Mouse (Mus musculus): Measurements from ENCODE around the gene Cdk18.

The Cdk18 gene

DNA sequence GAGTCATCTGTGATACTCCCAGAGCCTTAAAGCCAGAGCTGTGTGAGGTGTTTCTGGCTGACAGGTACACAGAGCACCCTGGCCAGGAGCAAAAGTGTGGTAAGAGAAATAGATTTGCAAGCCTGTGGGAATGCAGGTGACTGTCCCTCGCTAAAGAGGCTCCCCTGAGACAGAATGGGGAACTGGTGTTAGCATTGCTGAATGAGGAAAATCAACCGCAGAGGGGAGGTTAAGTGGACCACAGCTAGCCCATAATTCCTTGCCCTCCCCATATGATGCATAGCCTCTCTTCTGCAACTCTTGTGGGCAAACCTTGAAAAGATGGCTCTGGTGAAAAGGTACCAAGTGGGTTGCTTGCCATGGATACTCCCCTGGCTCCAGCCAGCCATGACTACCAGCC, 9.9 kb upstream of the Cdk18 start:
- no peak for DNase-seq

- DNase-seq = no peak
Observed at GRCm38 (mm10) chr1:132145973-132146685, 6.6 kb upstream of the Cdk18 start.

GRCm38 (mm10) chr1:132144837-132145236, 5.4 kb upstream of the Cdk18 start:
- DNase-seq = no peak

- peak; percentile 49 for DNase-seq
Observed at GRCm38 (mm10) chr1:132144223-132144622, 4.7 kb upstream of the Cdk18 start.

DNA sequence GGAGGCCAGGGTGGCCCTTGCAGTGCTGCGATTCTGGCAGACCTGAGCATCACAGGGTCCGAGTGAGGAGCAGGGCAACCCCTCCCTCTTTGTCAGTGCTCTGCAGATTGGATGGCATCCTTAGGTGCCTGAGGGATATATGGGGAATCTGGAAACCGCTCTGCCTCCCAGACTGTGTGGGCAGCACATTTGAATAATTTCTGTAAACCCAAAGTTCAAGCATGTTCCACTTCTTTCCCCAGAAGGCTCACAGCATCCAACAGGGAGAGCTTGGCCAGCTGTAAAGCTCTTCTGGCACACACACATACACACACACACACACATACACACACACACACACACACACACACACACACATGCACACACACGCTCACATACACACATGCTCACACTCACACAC, 4.2 kb upstream of the Cdk18 start:
- no peak for DNase-seq

DNA sequence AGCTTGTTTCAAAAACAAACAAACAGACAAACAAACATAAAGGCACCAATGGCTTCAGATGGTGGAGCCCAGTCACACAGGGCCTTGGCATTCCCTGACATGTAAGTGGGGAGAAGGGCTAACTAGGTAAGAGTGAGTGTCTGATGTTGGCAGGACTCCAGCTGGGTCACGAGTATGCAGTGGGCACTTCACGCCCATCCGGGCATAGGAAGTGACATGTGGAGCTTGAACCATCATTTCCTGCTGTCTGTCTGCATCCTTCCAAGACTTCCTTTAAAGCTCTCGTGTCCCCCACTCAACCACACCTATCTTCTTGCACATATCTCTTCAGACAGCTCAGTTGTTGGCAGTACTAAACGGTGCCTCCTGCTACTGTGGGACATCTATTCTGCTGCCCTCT, 3.6 kb upstream of the Cdk18 start:
- no peak for DNase-seq

DNA sequence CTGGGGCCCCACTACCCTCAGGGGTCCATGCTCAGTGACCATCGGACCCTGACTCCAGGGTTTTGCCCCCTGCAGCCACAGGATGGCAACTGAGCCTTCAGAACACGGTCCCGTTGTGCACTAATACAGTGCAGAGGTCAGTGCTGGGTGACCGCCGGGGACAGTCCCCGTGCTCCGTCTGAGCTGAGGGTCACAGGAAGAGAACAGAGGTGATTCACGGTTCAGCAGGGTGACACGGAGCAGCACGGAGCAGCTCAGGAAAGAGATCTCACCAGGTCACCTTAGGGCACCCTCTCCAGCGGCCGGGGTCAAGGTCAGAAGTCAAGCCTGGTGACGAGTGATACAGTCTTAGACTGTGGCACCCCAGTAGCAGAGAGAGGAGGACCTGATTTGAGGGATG, 2.3 kb upstream of the Cdk18 start:
- DNase-seq = no peak

DNA sequence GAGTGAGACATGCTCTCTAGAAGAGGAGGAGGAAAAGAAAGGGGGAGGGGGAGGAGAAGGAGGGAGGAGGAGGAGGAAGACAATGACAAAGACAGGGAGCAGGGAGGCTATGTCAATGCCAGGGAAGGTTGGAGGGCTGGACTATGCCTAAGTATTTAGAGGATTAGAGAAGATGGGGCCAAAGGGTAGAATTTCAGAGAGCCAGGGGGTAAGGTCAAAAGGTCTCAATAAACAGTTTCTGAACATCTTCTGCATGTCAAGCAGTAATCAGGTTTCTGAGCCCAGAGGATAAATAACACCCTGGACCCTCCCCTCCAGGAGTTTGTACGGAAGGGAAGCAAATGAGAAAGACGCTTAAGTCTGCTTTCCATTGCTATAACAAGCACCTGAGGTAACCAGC, 1.7 kb upstream of the Cdk18 start:
- no peak for DNase-seq

DNA sequence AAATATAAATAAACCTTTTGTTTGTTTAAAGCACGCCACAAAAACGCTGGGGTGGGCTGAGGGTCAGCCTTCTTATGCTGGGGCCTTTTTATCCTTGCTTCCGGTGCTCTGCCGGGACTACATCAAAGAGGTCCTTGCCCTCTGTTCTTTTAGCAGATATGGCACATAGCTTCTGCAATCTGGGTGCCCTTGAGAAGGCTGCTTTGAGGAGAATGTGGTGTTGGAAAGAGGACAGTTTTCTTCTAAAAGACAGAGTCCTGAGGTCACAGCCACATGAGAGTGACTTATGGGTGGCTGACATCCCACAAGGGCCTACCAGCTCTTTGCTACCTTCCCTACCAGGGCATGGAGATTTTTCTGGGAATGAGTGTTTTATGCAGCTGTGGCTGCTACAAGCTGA, 1.1 kb upstream of the Cdk18 start:
- no peak for DNase-seq

DNA sequence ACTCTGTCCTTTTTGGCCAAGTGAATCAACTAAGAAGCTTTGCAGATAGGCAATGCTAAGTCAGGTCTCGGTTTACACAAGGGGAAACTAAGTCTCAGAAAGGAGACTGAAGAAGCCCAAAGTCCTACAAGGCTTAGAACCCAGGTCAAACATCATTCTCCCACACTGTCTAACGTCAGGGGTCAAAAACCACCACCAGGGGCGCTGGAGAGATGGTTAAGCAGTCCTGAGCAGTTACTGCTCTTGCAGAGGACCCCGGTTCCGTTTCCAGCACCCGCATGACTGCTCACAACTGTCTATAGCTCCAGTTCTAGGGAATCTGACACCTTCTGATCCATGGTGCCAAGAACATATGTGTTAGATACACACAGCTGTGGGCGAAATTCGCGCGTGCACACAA, 687 bp upstream of the Cdk18 start:
- peak; percentile 60 for DNase-seq

DNA sequence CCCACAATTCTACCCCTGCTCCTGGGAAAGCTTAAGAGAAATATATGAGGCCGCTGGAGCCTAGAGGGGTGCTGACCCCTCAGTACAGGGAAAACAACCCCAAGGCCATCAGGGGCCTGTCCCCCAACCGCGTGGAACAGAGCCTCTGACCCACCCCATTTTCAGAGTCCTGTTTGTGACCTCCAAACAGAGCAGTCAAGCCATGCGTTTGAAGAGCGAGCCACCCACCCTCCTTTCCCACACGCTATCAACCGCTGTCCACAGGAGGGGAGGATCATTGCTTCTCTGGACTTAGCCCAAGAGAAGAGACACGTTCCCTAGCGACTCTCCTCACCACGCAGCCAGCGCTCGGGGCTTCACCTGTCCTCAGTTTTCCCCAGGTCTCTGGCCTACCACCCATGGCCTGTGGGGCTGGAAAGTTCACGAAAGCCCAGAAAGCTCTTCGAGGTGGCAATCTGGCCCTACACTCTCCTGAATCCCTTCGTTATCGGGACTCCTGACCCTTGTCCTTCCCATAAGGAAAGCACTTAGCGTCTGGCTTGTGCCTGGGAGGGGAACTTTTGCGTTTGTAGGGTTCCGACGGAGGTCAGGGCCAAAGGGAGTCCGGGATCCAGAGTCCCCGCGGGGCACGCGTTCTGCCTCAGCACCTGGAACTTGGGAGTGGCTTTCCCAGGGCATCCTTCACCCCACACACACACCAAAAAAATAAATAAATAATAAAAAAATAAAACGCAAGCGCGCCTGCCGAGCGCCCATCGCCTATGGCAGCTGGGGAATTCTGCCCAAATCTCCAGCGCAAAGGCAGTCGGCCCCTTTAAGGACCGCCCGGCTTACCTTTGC, 688 bp downstream of the Cdk18 start:
- no peak for DNase-seq

- no peak for DNase-seq
Observed at GRCm38 (mm10) chr1:132137935-132138575, 1.4 kb downstream of the Cdk18 start.

- DNase-seq = no peak
Observed at GRCm38 (mm10) chr1:132136847-132137246, 2.6 kb downstream of the Cdk18 start.

GRCm38 (mm10) chr1:132135631-132136030, 3.9 kb downstream of the Cdk18 start:
- DNase-seq = no peak

DNA sequence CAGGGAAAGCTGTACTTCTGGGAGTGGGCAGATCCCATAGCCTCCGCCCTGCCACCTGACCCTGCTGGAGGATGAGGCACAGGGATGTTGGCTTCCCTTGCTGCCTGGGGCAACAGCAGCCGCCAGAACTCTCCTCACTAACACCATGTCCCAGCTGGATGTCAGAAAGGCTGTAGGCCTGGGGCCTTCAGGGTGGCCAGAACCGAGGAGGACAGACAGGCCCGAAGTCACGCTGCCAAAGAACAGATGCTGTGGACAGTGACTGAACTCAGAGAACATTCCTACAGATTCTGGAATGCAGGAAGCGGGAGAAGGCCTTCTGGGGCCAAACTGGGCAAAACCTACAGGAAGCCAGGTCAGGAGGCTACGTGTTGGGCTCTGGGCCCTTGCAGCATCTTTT, 11.2 kb downstream of the Cdk18 start:
- no peak for DNase-seq

DNA sequence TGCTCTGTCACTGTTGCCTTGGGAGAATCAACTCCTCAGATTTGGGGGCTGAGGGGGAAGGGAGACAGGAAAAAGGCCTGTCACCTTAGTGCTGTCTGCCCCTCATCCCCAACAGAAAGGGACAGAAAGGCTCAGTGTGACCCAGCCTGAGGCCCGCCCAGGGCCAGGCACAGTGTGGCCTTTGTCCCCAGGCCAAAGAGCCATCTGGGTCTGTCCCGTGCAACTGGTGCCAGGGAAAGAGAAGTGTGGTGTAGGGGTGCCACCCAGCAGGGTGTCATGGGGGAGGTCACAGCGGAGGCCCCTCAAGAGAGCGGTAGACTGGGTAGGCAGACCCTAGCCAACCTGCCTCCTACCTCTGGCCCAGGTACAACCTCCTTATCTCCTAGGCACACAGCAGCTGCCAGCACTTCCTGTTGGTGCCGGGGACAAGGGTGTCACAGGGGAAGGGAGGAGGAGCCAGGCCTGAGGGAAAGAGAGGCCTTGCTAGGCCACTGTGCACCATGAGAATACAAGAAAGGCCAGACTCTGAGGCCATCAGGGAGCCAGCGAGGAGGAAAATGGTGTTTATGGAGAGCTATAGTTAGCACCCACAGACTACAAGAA, 13.6 kb downstream of the Cdk18 start:
- no peak for DNase-seq

- no peak for DNase-seq
Observed at GRCm38 (mm10) chr1:132125249-132125648, 14.2 kb downstream of the Cdk18 start.

GRCm38 (mm10) chr1:132123420-132124014, 16.0 kb downstream of the Cdk18 start:
- DNase-seq = no peak

GRCm38 (mm10) chr1:132121895-132122294, 17.6 kb downstream of the Cdk18 start:
- no peak for DNase-seq

- DNase-seq = peak; percentile 96
Observed at GRCm38 (mm10) chr1:132121236-132121635, 18.2 kb downstream of the Cdk18 start.

DNA sequence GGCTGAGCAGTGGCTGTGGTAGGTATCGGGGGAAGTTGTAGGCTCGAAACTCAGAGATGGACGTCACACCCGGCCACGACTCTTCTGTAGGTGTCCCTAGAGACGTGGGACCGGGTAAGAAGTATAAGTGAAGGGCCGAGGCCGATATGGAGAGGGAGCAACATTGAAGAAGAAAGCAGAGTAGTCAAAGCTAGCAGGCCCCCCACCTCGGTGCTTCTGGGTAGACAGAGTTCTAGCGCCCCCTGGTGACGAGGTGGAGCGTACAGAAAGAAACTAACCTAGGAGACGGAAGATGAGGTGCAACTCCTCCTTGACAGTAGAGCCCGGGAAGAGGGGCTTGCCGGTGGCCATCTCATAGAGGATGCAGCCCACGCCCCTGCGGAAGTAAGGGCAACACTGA, 22.9 kb downstream of the Cdk18 start:
- DNase-seq = peak; percentile 90

- no peak for DNase-seq
Observed at GRCm38 (mm10) chr1:132113098-132113497, 26.4 kb downstream of the Cdk18 start.

GRCm38 (mm10) chr1:132112426-132112825, 27.1 kb downstream of the Cdk18 start:
- DNase-seq = no peak

Data from right cerebral cortex, postnatal 4 days (tissue).